Mouse (Mus musculus) ES-Bruce4 (cell line): ENCODE measurements around the gene Cenpc1.

Source experiments
- CTCF ChIP-seq: IDR thresholded peaks from one replicate; pipeline ENCODE4 v1.8.1; 2011; ENCODE audit warnings: low read depth, low read length
- EP300 ChIP-seq: IDR thresholded peaks from 2 replicates; pipeline ENCODE4 v1.6.1; 2011; ENCODE audit warnings: low read depth, low read length; ENCODE audit not compliant: insufficient read depth
- POLR2A ChIP-seq: IDR thresholded peaks from one replicate; pipeline ENCODE4 v1.8.1; 2011; ENCODE audit warnings: low read length; ENCODE audit not compliant: insufficient read depth

DNA sequence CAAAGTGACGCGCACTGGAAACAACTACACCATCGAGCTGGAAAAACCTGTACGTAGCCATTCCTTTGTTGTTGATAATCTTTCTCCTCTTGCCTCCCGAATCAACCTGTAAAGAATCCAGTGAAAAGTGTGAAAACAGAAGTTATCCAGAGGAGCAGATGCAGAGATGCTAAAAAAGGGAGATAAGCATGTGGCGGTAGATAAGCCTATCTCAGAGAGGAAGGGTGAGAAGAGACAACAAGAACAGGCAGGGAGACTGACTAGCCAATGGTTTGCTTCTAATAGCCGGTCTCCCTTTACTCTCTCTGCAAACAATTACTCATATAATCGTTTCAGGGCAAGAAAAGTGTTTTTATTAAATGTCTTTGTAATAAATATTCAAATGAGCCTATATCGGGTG is 29.4 kb upstream of the Cenpc1 start:
- no peak for TF ChIP-seq EP300
- no peak for TF ChIP-seq CTCF
- TF ChIP-seq POLR2A: no peak
